Mouse (Mus musculus): Measurements from ENCODE around the gene Myo1g. TPM values are rescaled to one million over a fixed set of nuclear protein-coding genes. Genes with fewer than 3 reads are reported as not detected.
"Not testable (repeated sequence)": the region's sequence is repeated elsewhere in the genome, so short reads cannot be mapped to it uniquely, and the experiment has no call there.

The Myo1g gene
- total RNA-seq, 2 experiments from 2014 or later, result 1.8 to 4.5 TPM

GRCm38 (mm10) chr11:6530746-6531145, 10.0 kb upstream of the Myo1g start:
- no peak for DNase-seq (ENCODE audit: low spot score in 2 of 2)

DNA sequence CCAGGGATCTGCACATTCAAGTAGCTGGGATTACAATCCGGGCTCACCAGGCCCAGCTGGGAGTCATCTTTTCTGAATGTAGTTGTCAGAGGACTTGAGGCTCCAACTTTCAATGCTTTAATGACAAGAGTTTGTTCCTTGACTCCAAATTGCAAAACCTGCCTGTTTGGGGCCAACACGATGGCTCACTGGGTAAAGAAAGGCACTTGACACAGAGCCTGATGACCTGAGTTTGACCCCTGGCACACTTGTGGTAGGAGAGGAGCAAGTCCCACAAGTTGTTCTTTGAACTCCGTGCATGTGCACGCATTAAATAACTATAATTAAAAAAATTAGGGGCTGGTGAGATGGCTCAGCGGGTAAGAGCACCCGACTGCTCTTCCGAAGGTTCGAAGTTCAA, 9.2 kb upstream of the Myo1g start:
- no peak for DNase-seq (ENCODE audit: low spot score in 2 of 2)

- peak; percentile 99 for DNase-seq (ENCODE audit: low spot score in 2 of 2)
Measured at GRCm38 (mm10) chr11:6528186-6529006, 7.6 kb upstream of the Myo1g start.

- no peak for DNase-seq (ENCODE audit: low spot score in 2 of 2)
Measured at GRCm38 (mm10) chr11:6527256-6528185, 6.8 kb upstream of the Myo1g start.

DNA sequence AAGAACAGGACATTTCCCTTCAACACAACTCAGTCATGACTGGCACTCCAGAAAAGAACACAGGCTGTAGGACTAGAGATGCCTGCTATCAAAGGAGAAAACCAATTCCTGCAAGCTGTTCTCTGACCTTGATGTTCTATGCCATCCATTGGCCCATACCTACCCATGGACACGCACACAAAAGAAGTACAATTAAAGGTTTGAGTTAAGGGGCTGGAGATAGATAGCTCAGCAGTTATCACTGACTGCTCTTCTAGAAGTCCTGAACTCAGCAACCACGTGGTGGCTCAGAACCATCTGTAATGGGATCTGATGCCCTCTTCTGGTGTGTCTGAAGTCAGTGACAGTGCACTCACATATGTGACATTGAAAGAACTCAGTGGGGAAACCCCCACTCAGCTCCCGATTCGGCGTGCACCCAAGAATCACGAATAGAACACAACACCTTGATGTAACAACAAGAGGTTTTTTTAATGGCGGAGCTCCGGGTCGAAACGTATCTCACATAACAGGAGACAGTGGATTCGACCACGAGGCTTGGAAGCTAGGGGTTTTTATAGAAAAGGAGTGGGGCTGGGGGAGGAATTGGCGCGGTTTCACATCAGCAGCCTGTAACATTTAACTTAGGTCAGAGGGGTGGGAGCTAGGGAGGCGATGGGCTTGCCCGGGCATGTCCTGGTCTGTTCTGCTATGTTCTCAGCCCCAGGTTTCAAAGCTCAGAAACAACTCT, 5.9 kb upstream of the Myo1g start:
- DNase-seq (ENCODE audit: low spot score in 2 of 2), result not testable (repeated sequence)

DNA sequence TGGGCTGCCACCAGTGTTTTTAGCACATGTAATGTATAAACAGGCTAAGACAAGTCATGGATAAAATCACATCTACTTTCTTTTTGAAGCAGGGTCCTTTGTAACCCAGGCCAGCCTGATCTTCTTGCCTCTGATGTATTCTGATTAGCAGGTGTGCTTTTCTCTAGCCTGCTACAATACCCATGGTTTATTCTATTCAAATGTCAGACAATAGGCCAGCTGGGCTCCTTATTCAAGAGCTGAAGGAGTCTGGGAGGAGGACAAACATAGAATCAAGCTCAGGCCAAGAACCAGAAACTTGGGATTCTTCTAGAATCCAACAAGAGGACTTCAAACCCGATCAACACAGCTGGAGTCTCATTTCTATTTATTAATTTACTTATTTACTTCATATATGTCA, 4.5 kb upstream of the Myo1g start:
- DNase-seq (ENCODE audit: low spot score in 2 of 2), result no peak

- no peak for DNase-seq (ENCODE audit: low spot score in 2 of 2)
Measured at GRCm38 (mm10) chr11:6524880-6525238, 4.1 kb upstream of the Myo1g start.

DNA sequence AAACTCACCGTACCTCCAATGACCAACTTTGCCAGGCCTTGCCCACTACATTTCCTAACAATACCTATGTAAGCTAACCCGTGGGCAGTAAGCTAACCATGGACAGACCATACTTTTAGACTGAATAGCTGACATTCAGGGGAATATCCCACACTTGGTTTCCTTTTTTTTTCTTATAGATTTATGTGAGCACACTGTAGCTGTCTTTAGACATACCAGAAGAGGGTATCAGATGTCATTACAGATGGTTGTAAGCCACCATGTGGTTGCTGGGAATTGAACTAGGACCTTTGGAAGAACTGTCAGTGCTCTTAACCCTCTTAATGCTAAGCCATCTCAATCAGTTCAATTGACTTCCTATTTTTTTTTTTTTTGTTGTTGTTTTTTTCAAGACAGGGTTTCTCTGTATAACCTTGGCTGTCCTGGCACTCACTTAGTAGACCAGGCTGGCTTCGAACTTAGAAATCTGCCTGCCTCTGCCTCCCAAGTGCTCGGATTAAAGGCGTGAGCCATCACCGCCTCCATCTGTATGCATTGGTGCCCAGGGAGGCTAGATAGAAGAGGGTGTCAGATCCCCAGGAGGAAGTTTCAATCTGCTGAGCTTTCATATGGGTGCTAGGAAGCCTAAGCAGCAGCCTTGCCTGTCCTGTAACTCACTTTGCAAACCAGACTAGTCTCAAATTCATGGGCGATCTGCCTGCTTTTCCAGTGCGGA, 3.6 kb upstream of the Myo1g start:
- DNase-seq (ENCODE audit: low spot score in 2 of 2), result no peak

GRCm38 (mm10) chr11:6523662-6524088, 2.9 kb upstream of the Myo1g start:
- no peak for DNase-seq (ENCODE audit: low spot score in 2 of 2)

DNA sequence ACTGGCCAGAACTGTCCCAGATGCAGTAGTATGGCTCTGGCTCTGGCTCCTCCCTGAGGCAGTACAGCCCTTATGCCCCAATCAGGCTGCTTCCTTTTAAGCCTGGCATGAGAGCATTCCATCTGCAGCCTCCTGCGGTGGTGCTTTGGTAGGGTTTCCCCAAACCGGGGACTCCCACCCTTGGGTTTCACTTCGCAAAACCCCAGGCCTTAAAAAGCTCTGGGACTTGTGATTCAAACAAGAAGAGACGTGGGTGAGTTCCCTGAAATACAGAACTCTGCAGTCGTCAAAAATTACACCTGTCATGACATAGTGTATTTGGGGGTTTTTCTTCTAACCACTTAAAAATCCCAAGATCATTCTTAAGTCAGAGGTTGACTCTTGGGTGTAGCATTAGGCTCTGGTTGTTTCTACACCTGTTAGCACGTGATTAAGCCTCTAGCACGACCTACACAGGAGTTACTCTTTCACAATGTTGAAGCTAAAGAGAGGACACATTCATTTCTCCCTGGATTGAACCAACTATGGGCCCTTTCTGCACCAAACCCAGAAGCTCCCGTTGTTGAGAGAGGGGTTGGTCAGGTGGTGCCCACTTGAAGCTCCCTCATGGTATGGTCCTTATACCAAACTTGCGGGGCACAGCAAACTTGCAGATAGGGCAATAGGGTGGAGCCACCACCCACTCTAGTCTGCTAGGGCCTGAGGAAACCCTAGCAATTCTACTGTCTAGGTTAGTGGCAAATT, 2.2 kb upstream of the Myo1g start:
- no peak for DNase-seq (ENCODE audit: low spot score in 2 of 2)

- peak in 1 of 2 experiments; percentile 21 for DNase-seq (ENCODE audit: low spot score in 2 of 2)
Measured at GRCm38 (mm10) chr11:6519491-6520033, 1.2 kb downstream of the Myo1g start.

GRCm38 (mm10) chr11:6514837-6515236, 5.9 kb downstream of the Myo1g start:
- DNase-seq (ENCODE audit: low spot score in 2 of 2), result peak in 1 of 2 experiments; percentile 15

- no peak for DNase-seq (ENCODE audit: low spot score in 2 of 2)
Measured at GRCm38 (mm10) chr11:6508269-6508876, 12.4 kb downstream of the Myo1g start.

- no peak for DNase-seq (ENCODE audit: low spot score in 2 of 2)
Measured at GRCm38 (mm10) chr11:6506516-6506915, 14.2 kb downstream of the Myo1g start.

- DNase-seq (ENCODE audit: low spot score in 2 of 2), result no peak
Measured at GRCm38 (mm10) chr11:6504689-6505088, 16.1 kb downstream of the Myo1g start.

DNA sequence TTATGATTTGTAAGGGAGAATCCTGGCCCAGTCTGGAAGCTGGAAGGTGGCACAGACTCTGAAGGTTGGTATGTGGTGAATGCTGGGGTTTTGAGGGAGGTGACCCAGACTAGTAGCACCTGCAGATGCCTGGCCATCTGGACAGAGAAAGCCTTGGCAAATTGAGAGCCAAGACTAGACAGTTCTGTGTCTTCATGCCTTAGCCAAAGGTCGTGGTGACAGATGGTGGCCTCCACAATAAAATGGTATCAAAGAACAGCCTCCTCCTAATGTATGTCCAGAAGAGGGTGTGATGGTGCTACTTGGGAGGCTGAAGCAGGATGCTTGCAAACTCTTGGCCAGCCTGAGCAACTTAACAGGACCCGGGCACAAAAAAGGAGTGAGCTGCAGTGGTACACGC, 16.5 kb downstream of the Myo1g start:
- DNase-seq (ENCODE audit: low spot score in 2 of 2), result no peak

DNA sequence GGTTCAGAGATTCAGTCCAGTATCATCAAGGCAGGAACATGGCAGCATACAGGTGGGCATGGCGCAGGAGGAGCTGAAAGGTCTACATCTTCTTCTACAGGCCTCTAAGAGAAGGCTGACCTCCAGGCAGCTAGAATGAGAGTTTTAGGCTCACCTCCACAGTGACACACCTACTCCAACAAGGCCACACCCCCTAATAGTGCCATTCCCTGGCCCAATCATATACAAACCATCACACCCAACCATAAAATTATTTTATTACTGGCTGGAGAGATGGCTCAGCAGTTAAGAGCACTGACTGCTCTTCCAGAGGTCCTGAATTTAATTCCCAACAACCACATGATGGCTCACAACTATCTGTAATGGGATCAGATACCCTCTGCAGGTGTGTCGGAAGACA, 18.3 kb downstream of the Myo1g start:
- no peak for DNase-seq (ENCODE audit: low spot score in 2 of 2)

DNA sequence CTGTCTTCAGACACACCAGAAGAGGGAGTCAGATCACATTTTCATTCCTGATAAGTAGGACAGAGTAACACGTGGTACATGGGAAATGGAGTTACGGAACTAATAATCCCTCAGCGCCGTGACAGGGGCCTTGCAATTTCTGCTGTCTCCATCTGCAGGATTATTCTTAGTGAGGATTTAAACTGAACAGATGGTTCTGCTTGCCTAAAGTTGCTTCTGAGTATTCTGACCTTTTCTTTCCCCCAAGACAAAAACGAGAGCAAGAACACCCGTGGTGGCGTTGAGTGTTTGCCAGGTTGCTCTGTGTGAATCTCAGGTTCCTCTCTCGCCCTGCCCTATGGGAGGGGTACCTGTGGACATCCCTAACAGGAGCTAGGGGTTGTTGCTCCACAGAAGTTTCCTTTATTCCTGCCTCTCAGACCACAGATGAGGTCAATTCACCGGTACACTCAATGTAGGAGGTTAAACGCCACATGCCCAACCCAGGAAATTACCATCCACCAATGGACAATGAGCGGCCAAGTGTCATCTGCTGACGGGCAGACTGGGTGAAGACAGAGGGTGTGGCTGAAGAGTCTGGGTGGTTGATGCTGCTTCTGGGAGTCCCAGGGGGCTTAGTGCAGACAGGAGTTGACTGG, 23.3 kb downstream of the Myo1g start:
- DNase-seq (ENCODE audit: low spot score in 2 of 2), result no peak
